Mouse (Mus musculus): ENCODE measurements at regions not wholly inside any gene's neighbourhood (a gene's known extent, or its start where the extent isn't known, plus 50 kb on each side); places are given as distances from the start of the nearest gene placed in this dataset.

DNA sequence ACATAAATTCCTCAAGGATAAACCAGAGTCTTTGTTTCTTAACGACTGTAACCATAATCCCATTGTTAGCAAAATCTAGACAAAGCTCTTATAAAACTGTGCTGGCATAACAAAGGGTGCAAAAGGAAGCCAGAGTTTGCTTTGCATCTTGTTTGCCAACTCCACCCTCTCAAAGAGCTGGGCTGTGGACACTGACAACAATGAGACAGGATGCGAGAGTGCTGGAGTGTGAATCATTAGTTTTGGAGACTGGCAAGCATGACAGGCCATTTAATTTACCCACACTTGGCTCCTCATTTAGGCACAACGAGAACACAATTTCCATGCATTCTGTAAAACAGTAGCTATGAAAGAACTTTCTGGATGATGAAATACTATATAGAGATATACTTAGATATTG, 994.4 kb downstream of the Rapgef2 start:
- Histone ChIP-seq H3K9me3 (ENCODE audit: low read length) (peaks cover 7% of the 10 kb centered on the region), H3K27me3 (ENCODE audit: insufficient read depth, low read length) (no peaks in the 10 kb centered on the region), H3K4me1 (replicated peaks; ENCODE audit: low read depth, low read length) (no peaks in the 10 kb centered on the region), H3K4me3 (replicated peaks; ENCODE audit: low read length) (no peak overlapping the region), H3K36me3 (ENCODE audit: insufficient read depth, low read length) (no peaks in the 10 kb centered on the region)
- no peak for TF ChIP-seq CTCF (conservative IDR thresholded peaks at IDR 0.05; ENCODE audit: low read length)

DNA sequence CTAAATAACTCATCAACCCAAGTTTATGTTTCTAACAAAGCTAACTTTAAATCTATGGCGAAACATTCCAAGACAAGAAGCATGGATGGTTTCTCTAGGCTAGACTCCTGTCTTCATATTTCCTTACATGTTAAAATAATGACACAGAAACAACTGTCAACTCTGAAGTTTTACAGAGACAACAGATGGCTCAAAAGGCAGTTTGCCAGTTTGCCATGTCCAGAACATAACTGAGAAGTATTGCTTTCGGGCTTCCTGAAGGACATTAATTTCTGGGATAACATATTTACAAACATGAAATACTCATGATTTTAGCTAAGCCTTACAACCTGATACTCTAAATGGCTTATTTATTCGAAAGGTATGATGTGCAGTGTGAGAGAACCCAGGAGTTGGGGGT, 1002.2 kb downstream of the Rapgef2 start:
- TF ChIP-seq POU5F1 (IDR thresholded peaks at IDR 0.05; ENCODE audit: borderline replicate concordance, low read length) (no peak), NANOG (IDR thresholded peaks at IDR 0.05; ENCODE audit: borderline replicate concordance, low read length) (no peak), CTCF (conservative IDR thresholded peaks at IDR 0.05; ENCODE audit: low read length) (no peak)
- Histone ChIP-seq H3K27me3 (ENCODE audit: insufficient read depth, low read length) (no peaks in the 10 kb centered on the region), H3K4me1 (replicated peaks; ENCODE audit: low read depth, low read length) (no peaks in the 10 kb centered on the region), H3K4me3 (replicated peaks; ENCODE audit: low read length) (no peak overlapping the region), H3K9me3 (ENCODE audit: low read length) (peaks cover 47% of the 10 kb centered on the region), H3K36me3 (ENCODE audit: insufficient read depth, low read length) (no peaks in the 10 kb centered on the region)

DNA sequence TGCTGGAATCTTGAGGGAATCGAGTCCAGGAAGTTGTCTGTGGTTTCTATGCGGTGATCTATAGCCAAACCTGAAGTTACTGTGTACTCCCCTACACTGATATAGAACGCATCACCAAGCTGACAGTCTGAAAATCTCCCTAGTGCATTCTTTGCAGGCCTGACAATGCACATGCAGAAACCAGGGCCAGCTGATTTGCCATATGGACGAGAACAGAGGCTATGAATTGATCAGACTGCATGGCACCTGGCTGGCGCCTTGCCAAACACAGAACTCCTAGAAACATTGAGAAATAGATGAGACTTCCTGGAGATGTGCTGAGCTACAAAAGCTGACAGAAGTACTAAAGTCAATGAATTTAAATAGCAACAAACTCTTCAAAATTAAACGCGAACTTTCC, 1049.4 kb downstream of the Rapgef2 start:
- H3K9me3 ChIP-seq (ENCODE audit: low read length), result no peaks in the 10 kb centered on the region
- no peaks in the 10 kb centered on the region for H3K4me1 ChIP-seq (replicated peaks; ENCODE audit: low read depth, low read length)
- H3K27me3 ChIP-seq (ENCODE audit: insufficient read depth, low read length), result no peaks in the 10 kb centered on the region
- H3K4me3 ChIP-seq (replicated peaks; ENCODE audit: low read length), result no peak overlapping the region
- no peak for TF ChIP-seq CTCF (conservative IDR thresholded peaks at IDR 0.05; ENCODE audit: low read length)
- TF ChIP-seq NANOG (IDR thresholded peaks at IDR 0.05; ENCODE audit: borderline replicate concordance, low read length), result no peak
- TF ChIP-seq POU5F1 (IDR thresholded peaks at IDR 0.05; ENCODE audit: borderline replicate concordance, low read length), result no peak
- no peaks in the 10 kb centered on the region for H3K36me3 ChIP-seq (ENCODE audit: insufficient read depth, low read length)

GRCm38 (mm10) chr3:78209729-78210128, 1076.6 kb downstream of the Rapgef2 start:
- no peaks in the 10 kb centered on the region for H3K4me1 ChIP-seq (replicated peaks; ENCODE audit: low read depth, low read length)
- H3K9me3 ChIP-seq (ENCODE audit: low read length), result no peaks in the 10 kb centered on the region
- TF ChIP-seq NANOG (IDR thresholded peaks at IDR 0.05; ENCODE audit: borderline replicate concordance, low read length) (no peak), CTCF (conservative IDR thresholded peaks at IDR 0.05; ENCODE audit: low read length) (no peak), POU5F1 (IDR thresholded peaks at IDR 0.05; ENCODE audit: borderline replicate concordance, low read length) (no peak)
- no peak overlapping the region for H3K4me3 ChIP-seq (replicated peaks; ENCODE audit: low read length)
- no peaks in the 10 kb centered on the region for H3K27me3 ChIP-seq (ENCODE audit: insufficient read depth, low read length)
- no peaks in the 10 kb centered on the region for H3K36me3 ChIP-seq (ENCODE audit: insufficient read depth, low read length)

DNA sequence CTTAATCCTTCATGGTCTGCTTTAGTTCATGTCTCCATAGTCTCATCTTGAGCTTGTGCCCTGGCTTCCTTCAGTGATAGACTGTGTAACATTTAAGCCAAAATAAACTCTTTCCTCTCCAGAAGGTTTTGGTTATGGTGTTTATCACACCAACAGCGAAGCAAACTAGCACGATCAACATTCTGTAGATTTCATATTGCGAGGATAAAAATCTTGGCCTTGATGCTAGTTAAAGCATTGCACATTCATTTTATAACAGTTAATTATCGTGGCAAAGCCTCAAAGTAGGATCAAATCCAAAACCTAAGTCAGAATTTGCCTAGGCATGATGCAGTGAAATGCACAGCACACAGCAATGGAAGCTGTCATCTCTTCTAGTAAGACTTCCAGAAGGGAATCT, 1123.7 kb downstream of the Rapgef2 start:
- Histone ChIP-seq H3K9me3 (ENCODE audit: low read length) (no peaks in the 10 kb centered on the region), H3K4me3 (replicated peaks; ENCODE audit: low read length) (no peak overlapping the region), H3K36me3 (ENCODE audit: insufficient read depth, low read length) (no peaks in the 10 kb centered on the region), H3K4me1 (replicated peaks; ENCODE audit: low read depth, low read length) (no peaks in the 10 kb centered on the region), H3K27me3 (ENCODE audit: insufficient read depth, low read length) (no peaks in the 10 kb centered on the region)
- TF ChIP-seq POU5F1 (IDR thresholded peaks at IDR 0.05; ENCODE audit: borderline replicate concordance, low read length) (no peak), NANOG (IDR thresholded peaks at IDR 0.05; ENCODE audit: borderline replicate concordance, low read length) (no peak), CTCF (conservative IDR thresholded peaks at IDR 0.05; ENCODE audit: low read length) (no peak)

DNA sequence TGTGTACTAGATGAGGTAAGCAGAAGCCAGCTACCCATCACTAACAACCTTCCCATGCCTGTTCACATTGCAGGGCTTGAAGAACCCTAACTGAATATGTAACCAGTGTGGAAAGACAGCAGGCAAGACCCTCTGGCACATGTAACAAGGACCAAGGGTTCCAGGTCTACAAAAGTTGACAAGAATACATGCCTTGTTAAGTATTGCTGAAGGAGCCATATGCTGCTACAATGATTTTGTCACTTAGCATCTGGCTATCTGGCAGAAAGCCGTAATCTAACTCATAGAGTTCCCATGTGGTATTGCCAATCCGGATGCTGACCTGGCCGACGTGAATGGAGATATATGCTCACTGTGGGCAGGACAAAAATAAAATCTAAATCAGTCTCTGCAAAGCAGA, 1127.9 kb downstream of the Rapgef2 start:
- TF ChIP-seq NANOG (IDR thresholded peaks at IDR 0.05; ENCODE audit: borderline replicate concordance, low read length) (no peak), CTCF (conservative IDR thresholded peaks at IDR 0.05; ENCODE audit: low read length) (no peak), POU5F1 (IDR thresholded peaks at IDR 0.05; ENCODE audit: borderline replicate concordance, low read length) (no peak)
- H3K9me3 ChIP-seq (ENCODE audit: low read length), result no peaks in the 10 kb centered on the region
- H3K36me3 ChIP-seq (ENCODE audit: insufficient read depth, low read length), result no peaks in the 10 kb centered on the region
- no peaks in the 10 kb centered on the region for H3K4me1 ChIP-seq (replicated peaks; ENCODE audit: low read depth, low read length)
- no peak overlapping the region for H3K4me3 ChIP-seq (replicated peaks; ENCODE audit: low read length)
- H3K27me3 ChIP-seq (ENCODE audit: insufficient read depth, low read length), result no peaks in the 10 kb centered on the region
